Mouse (Mus musculus) spleen, adult 12 weeks (tissue): ENCODE results near the gene Cgref1.
A peak's percentile ranks its signal among the peaks of the same experiment; 100 is the strongest.

Source experiments
- DNase-seq: peaks from one replicate; pipeline ENCODE4 v3.0.0; 2022; ENCODE audit warnings: low spot score

Gene Cgref1

DNA sequence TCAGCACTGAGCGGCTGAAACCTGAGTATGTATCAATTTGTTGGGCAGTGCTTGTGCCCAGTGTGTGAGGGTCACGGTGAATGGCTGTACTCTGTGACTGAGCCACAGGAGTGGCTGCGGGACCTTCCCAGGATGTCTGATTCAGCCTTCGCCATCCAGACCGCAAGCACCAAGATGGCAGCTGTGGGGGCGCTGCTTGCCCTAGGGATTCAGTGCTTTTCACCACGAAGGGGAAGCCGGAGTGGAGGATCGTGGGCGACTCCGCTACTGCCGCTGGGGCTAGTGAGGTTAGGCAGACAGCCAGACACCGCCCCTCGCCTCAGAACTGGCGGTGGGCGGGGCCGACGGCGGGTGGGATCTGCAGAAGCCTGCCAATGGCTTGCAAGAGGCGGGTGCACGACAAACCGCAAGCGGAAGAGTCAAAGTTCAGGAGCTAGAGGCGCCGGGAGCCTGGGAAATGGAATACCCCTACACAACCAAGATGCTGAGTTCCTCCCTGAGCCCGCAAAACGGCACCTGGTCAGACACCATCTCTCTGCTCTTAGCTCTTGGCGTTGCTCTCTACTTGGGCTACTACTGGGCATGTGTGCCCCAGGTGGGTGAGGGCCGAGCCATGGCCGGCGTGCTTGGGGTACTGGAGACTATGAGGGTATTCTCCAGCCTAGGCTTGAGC lies 4.4 kb upstream of the Cgref1 start:
- DNase-seq, result peak; percentile 76

DNA sequence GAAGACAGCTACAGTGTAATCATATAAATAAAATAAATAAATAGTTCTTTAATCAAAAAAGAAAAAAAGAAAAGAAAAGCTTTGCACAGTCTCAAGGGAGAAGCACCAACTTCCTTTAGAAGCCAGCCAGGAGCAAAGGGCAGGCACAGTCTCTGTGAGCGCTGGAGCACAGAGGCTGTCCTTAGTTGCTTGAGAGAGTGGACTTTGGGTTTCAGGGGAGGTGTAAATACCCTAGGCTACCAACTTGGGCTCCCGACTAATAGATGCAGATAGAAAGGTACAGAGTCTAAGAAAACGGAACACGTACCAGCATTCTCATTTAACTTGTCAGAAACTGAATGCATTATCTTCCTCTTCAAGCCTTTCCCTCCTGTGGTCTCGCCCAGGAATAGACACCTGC lies 3.2 kb upstream of the Cgref1 start:
- DNase-seq, result no peak

DNA sequence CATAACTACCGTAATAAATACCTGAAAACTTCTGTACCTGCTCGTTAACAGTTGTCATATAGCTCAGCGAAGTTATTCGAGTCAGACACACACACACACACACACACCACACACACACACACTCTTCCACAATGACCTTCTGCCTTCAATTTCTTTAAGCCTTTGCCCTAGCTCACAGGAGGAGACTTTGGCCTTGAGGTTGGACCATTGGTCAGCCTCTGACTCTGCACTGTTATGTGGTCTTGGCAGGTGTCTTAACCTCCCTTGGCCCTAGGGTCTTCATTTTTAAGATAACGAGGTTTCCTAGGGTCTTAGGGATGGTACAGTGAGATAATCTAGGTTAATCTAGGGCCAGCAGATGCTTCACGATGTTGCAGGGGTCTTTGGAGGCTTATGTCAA lies 1.0 kb downstream of the Cgref1 start:
- no peak for DNase-seq

DNA sequence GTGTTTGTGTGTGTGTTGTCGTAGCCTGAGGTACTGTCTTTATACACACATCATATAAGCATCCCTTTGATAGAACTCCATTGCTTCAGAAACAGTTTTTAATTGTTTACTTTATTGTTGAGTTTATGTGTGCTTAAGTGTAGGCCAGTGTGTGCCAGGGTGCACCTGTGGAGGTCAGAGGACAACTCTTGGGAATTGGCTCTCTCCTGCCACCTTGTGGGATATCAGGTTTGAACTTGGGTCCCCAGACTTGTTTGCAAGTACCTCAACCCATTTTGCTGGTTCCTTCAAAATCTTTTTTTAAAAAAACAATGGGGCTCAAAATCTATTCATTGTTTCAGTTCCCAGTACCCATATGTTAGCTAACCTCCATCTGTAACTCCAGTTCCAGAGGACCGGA lies 2.4 kb downstream of the Cgref1 start:
- no peak for DNase-seq

DNA sequence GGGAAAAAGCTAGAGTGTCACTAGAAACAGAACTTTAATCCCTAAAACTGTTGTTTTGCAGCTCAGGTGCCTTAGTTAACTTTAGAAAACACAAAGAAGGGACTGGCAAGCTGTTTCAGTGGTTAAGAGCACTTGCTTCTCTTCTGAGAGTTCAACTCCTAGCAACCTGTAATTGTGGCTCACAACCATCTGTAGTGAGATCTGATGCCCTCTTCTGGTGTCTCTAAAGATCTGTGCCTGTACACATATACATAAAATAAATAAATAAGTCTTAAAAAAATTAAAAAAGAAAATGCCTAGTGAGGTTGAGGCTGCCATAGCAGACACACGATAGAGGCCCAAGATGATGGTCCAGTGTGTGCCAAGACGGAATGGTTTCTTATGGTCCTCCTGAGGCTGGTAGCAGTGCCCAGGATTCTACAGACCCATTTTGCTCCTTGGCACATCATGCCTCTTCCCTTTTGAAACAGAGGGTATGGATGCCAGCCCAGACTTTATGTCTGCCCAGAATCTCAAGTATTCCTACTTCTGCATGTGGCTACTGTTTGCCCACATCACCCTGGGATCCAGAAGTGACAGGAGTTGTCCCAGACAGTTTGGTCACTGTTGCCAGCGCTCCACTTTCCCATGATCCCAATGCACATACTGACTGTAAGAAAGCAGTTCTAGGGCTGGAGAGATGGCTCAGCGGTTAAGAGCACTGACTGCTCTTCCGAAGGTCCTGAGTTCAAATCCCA lies 10.5 kb downstream of the Cgref1 start:
- no peak for DNase-seq

DNA sequence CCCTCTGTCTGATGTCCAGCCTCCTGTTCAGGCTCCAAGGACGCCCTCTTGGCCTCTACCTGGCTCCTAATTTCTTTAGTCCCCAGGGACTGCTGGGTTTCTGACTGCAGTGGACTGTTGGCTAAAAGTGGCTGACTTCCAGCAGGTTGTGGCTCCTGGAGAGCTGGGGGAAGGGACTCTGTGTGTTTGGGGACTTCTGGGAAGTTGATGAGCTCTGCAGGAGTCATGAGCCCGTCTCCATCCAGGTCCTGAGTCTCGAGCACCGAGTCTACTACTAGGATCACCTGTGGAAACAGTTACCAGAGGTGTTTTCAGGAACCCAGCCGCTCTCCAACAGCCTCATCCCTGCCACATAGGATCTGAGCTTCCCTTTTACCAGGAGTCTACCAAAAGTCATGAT lies 11.7 kb downstream of the Cgref1 start:
- no peak for DNase-seq

DNA sequence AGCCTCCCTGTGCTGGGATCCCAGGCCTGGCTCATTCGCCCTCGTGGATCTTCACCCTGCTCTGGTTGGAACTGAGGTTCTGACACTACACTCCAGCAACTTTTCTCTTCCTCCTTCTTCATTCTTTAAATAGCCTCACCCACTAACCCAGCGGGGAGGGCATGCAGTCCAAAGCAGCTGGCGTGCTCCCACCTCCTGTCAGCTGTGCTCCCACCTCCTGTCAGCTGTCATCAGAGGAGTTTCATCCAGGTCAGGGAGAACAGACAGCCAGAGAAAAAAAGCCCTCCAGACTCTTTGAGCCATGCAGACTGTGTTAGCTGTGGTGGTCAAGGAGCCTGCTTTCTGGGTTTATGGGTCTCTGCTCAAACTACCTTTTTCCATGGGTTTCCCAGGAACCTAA lies 14.0 kb downstream of the Cgref1 start:
- no peak for DNase-seq

DNA sequence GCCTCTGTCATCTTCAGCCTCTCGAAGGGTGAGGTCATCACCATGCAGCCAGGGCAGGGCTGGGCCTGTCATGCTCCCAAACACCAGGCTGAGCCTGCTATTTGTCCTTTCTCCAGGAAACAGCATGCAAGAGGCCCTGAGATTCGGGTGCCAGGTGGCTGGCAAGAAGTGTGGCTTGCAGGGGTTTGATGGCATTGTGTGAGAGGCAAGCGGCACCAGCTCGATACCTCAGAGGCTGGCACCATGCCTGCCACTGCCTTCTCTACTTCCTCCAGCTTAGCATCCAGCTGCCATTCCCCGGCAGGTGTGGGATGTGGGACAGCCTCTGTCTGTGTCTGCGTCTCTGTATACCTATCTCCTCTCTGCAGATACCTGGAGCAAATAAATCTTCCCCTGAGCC lies 14.5 kb downstream of the Cgref1 start:
- no peak for DNase-seq

DNA sequence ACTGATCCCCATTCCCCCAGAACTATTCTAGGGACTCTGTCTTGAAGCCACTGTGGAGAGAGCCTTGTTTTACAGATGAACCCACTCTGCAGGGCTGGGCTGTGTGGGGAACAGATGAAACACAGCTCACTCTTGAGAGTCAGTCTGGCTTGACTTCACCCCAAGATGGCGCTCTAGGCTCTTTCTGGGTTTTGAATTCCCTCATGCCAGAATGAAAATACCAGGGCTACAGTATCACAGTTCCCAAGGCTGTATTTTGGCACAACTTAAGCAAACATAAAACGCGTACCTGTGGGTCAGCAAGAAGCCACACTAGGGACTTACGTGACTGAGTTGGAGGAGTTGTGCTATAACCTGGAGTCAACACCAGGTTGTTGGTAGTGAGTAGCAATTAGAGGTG lies 15.3 kb downstream of the Cgref1 start:
- no peak for DNase-seq

DNA sequence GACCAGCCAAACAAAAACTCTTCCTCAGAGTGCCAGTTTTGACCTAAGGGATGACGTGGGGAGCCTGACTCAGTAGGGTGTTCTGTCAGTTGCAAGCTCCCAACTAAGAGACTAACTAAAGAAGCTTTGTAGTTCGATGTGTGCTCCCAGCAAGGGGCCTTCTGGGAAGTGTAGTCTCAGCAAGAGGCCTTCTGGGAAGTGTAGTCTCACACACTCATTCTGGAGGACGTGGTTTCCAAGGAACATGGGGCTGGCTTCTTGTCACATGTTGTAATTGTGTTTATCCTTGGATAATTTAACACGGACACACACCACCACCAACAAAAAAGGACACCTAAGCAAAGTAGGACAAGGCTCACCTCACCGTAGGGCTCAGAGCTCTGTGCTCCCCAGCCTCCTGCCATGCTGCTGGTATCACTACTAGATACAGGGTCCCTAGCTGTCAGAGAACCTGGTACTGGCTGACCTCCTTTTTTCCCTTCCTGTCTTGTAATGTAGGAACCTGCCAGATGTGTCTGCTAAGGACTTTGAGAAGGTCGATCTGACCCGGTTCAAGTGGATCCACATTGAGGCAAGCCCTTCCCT lies 17.4 kb downstream of the Cgref1 start:
- no peak for DNase-seq

DNA sequence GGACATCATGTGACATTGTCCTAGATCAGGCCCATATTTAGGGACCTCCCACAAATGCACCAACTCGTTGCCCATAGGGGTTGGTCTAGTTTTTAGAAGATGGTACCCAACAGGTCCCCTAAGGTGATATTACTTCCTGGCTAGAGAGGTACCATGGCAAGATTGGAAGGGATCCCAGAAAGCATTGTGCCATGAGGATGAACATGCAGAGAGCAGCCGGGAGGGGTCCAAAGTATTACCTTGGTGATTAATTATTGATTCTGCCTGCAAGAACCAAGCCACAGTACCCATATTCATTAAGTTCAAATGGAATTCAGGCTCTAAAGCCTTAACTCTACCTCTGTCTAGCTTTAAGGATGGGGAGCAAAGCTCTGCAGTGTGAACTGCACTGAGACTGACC lies 19.3 kb downstream of the Cgref1 start:
- DNase-seq, result no peak

DNA sequence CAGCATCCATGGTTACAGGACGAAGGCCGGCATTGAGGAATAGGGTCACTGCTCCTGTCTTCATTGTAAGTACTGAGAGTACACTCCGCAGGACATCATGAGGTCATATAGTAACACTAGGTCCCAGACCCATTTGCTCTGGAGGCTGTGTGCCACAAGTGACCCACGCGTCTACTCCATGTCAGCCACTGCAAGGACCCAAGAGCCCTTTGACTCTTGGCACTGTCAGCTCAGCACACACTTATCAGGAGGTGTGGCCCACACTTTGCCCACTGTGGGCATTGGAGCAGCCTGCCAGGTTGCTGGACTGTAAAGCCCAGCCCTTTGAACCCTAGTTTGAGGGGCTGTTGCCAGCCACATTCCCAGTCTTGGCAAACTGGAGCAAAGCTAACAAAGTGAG lies 20.2 kb downstream of the Cgref1 start:
- no peak for DNase-seq

DNA sequence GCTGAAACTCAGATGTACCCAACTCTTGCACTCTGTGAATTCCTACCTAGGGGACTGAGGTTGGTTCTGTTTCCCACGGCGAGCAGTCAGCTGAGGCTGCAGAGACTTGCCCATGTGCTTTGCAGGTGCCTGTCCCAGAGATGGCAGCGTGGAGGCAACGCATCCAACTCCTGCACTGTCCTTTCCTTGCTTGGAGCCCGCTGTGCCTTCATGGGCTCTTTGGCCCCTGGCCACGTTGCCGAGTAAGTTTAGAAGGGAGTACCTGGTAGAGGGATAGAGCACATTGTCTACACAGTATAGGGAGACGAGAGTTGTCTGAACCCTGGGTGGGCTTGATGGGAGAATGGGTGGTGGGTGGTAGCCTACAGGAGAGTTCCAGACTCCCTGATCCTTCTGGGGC lies 20.8 kb downstream of the Cgref1 start:
- no peak for DNase-seq

DNA sequence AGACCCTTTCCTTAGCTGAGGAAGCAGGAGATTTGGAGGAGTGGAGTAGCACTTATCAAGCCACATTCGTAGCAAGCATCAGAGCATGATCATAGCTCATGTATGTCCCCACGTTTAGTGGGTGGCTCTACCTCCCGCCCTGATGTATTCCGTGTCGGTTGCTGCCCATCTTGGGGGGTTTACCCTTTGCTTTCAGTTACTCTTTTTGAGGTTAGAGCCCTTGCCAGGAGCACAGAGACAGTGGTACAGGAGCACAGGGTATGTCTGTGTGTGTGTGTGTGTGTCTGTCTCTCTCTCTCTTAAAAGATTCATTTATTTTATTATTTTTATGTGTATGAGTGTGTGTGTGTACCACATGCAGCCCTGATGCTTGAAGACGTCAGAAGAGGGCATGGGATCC lies 22.3 kb downstream of the Cgref1 start:
- DNase-seq, result no peak

DNA sequence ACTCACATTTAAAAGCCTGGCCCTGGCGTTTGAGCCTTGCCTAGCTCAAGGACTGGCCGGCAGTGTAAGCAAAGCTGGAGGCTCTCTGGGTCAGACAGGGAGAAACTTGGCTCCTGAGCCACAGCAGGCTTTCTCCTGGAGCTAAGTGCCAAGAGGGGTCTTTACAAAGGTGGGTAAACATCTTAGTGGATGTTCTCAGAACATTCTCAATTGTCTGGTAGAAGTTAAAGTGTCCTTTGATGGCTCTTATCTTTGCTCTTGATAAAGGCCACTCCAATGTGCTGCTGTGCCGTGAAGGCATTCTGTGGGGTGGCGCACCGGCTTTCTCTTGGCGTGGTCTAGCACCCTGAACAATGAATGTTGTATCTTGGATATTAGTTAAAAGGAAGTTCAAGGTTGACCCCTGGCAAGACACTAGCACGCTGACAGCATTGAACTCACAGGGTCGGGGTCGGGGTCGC lies 22.8 kb downstream of the Cgref1 start:
- DNase-seq, result no peak

DNA sequence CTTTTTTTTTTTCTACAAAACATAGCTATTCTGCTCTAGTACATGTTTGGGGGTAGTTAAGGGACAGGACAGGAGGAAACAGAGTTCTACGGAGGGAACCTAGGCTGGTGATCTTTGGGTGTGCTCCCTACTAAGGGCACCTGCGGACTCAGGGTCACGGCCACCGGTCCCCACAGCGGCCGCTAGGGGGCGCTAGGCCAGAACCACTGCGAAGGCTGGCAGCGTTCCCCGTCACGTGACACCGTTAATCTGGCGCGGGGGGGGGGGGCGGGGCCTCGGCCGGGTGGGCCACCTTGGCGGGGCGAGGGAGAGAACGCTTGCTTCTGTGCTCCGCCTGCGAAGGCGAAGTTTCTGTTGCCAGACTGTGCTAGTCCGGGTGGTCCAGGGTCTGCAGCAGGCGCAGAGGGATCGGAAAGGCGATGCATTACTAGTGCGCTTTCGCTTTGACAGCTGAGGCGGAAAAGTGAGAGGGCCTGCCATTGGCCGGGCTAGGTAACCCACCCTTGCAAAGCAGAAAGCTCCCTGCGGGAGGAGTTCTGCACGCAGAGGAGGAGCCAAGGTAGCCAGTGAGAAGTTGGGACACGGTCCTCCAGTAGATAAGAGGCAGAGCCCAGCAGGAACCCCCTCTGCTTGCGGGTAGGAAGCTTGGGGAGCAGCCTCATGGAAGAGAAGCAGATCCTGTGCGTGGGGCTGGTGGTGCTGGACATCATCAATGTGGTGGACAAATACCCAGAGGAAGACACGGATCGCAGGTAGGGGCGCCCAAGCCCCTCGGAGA lies 23.9 kb downstream of the Cgref1 start, which contains the start of gene Khk:
Gene Khk (plus strand): TSS at position 176 of the 778 bp plus-strand sequence.
- DNase-seq, result peak; percentile 85

DNA sequence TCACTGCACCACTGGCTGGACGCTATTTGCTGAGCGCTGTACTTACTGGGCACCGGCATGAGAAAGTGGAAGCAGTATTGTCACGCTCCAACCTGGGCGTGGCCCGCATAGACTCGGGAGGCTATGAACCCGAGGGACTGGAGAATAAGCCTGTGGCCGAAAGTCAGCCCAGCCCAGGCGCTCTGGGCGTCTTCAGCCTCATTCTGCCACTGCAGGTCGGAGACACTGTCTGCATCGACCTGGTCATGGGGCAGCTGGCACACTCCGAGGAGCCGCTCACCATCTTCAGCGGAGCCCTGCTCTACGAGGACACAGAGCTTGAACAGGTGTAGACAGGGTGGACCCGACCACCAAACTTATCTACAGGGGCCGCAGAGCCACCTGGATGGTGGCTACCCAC lies 24.8 kb downstream of the Cgref1 start:
- DNase-seq, result no peak

DNA sequence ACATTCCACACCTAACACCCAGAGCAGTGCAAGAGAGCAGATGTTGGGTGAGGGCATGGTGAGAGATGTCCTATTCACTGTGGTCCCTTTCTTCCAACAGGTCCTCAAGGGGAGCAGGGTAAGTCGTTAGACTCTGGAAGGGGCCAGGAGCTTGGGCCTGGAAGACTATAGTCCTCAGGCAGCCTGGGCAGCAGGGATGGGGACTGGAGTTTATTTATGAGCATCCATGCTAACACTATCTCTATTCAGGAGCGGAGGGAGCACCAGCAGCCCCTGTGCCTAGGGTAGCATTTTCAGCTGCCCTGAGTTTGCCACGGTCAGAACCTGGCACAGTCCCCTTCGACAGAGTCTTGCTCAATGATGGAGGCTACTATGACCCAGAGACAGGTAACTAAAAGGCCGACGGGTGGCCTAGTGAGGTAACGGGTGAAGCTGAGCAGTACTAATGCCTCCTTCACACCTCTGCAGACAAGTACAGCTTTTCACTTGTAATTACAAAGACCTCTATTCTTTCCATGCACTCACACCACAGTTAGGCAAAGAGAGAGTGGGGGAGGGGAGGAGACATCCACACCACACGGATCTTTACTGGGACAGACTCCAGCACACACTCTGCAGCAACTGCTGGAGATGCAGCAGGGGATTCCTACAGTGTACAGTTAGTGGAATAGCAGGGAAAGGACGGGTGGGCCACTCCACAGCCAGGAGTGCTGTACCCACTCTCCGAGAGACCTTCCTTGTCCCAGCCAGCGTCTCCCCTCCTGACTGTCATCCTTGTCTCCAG lies 25.4 kb downstream of the Cgref1 start:
- no peak for DNase-seq

DNA sequence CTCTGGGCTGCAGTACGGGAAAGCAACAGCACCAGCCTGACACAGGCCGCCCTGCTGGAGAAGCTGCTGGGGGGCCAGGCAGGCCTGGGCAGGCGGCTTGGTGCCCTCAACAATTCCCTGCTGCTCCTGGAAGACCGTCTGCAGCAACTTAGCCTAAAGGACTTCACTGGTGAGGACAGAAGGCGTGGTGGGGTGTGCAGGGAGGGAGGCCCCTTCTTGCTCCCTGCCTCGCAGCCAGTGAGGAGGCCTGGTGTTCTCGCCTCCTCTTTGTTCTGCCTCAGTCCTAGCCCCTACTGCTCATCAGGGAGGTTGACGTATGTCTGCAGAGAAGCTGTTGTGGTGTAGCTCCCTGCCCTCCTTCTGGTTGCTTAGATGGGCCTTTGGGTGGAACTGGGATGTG lies 26.7 kb downstream of the Cgref1 start:
- DNase-seq, result no peak

DNA sequence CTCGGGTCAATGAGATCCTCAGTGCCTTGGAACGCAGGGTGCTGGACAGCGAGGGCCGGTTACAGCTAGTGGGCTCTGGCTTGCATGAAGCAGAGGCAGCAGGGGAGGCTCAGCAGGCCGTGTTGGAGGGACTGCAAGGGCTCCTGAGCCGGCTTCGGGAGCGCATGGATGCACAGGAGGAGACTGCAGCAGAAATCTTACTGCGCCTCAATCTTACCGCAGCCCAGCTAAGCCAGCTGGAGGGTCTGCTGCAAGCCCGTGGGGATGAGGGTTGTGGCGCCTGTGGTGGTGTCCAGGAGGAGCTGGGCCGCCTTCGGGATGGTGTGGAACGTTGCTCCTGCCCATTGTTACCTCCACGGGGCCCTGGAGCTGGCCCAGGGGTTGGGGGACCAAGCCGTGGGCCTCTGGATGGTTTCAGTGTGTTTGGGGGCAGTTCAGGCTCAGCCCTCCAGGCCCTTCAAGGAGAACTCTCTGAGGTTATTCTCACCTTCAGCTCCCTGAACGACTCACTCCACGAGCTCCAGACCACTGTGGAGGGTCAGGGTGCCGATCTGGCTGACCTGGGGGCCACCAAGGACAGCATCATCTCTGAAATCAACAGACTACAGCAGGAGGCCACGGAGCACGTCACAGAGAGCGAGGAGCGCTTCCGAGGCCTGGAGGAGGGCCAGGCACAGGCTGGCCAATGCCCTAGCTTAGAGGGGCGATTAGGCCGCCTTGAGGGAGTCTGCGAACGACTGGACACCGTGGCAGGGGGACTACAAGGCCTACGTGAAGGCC lies 27.3 kb downstream of the Cgref1 start:
- no peak for DNase-seq

DNA sequence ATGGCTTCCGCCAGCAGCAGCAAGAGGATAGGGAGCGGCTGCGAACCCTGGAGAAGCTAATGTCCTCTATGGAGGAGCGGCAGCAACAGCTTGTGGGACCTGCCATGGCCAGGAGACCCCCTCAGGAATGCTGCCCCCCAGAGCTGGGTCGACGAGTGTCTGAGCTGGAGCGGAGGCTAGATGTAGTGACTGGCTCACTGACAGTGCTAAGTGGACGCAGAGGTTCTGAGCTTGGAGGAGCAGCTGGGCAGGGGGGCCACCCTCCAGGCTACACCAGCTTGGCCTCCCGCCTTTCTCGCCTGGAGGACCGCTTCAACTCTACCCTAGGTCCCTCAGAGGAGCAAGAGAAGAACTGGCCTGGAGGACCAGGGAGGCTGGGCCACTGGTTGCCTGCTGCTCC lies 28.0 kb downstream of the Cgref1 start:
- no peak for DNase-seq
